Mouse (Mus musculus) hindbrain, embryonic 14.5 days (tissue): ENCODE data around the gene Col24a1. TPM values are rescaled to one million over a fixed set of nuclear protein-coding genes. Genes with fewer than 3 reads are reported as not detected.

ENCODE experiments used
- ATAC-seq: fragments of 200-750 bp; cut with Nextera tagmentation; 2 replicates; pipeline ENCODE4 v1.8.0; 2017; ENCODE audit warnings: moderate number of reproducible peaks, mild to moderate bottlenecking, moderate TSS enrichment, moderate library complexity; ENCODE audit not compliant: low FRiP score
- DNase-seq: peaks from one replicate; pipeline ENCODE4 v3.0.0-alpha.2; 2015; ENCODE audit warnings: low spot score
- H3K27ac ChIP-seq: fragments of 300-500 bp; sonication (generic); 2 replicates; pipeline ENCODE4 v1.5.1; 2014; ENCODE audit warnings: mild to moderate bottlenecking, moderate library complexity
- H3K27me3 ChIP-seq: fragments of 300-500 bp; sonication (generic); 2 replicates; pipeline ENCODE4 v1.6.1; 2014; ENCODE audit warnings: mild to moderate bottlenecking, low read length, mixed read lengths; ENCODE audit not compliant: control insufficient read depth, insufficient read depth
- H3K36me3 ChIP-seq: fragments of 300-500 bp; sonication (generic); replicated peaks from 2 replicates; pipeline ENCODE4 v1.6.1; 2014; ENCODE audit not compliant: control insufficient read depth, insufficient read depth
- H3K4me1 ChIP-seq: fragments of 300-500 bp; sonication (generic); replicated peaks from 2 replicates; pipeline ENCODE4 v1.6.1; 2014; ENCODE audit warnings: antibody characterized with exemption, low read length, mixed read lengths; ENCODE audit not compliant: control insufficient read depth, insufficient read depth
- H3K4me2 ChIP-seq: fragments of 300-500 bp; sonication (generic); replicated peaks from 2 replicates; pipeline ENCODE4 v1.6.1; 2014; ENCODE audit warnings: mild to moderate bottlenecking, moderate library complexity
- H3K4me3 ChIP-seq: fragments of 300-500 bp; sonication (generic); replicated peaks from 2 replicates; pipeline ENCODE4 v1.5.1; 2014; ENCODE audit warnings: mild to moderate bottlenecking, low read length
- H3K9ac ChIP-seq: fragments of 300-500 bp; sonication (generic); 2 replicates; pipeline ENCODE4 v1.6.1; 2014
- H3K9me3 ChIP-seq: fragments of 300-500 bp; sonication (generic); 2 replicates; pipeline ENCODE4 v1.6.1; 2016; ENCODE audit warnings: low read length; ENCODE audit not compliant: control insufficient read depth
- WGBS: fragments of 180-500 bp; shearing (Covaris S2); extraction: QIAGEN DNeasy Blood & Tissue Kit; methylation state at CpG from one replicate; pipeline ENCODE4 v1.1.7; 2014; 5-methylcytosine and 5-hydroxymethylcytosine counted together
- polyA plus RNA-seq: library from polyadenylated mRNA; unstranded; fragments of >200 nt; fragmentation: Nextera tagmentation; extraction: Ambion mirVana; gene quantifications from 2 replicates; pipeline ENCODE4 v1.2.1, GENCODE M21; 2014

The Col24a1 gene
- polyA plus RNA-seq, 1 experiment from 2014 or later, result 1.1 TPM

DNA sequence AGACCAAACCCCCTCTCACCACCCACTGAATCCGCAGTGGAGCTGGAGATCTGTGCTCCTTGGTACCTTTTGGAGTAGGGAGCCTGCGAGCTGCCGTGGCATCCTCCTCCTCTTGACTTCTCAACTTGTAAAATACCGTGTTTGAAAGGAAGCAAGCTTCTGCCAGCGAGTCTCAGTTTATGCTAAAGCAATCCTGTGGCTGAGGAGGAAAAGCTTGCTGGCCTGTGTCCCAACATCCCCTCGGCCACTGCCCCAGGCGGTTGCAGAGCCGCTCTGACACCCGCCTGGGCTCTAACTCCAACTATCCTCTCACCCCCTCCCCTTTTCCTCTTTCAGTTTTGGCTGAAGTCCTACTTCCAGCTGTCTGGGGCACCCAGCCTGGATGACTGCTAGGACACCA lies 935 bp downstream of the Col24a1 start:
- 4% methylated on average over 9 of the region's 9 CpGs for WGBS
- Histone ChIP-seq H3K27me3 (0 out of 2 replicates have a peak, but pooled peaks cover 6% of the 10 kb centered on the region), H3K36me3 (no peaks in the 10 kb centered on the region), H3K4me1 (peaks cover 12% of the 10 kb centered on the region), H3K9ac (peak overlapping the region; percentile 39), H3K27ac (no peak overlapping the region), H3K4me3 (peak overlapping the region; percentile 26), H3K9me3 (no peaks in the 10 kb centered on the region), H3K4me2 (peak overlapping the region; percentile 68)
- ATAC-seq (peak; percentile 46; the same call in 1 of the 2 replicates), DNase-seq (peak; percentile 33)

DNA sequence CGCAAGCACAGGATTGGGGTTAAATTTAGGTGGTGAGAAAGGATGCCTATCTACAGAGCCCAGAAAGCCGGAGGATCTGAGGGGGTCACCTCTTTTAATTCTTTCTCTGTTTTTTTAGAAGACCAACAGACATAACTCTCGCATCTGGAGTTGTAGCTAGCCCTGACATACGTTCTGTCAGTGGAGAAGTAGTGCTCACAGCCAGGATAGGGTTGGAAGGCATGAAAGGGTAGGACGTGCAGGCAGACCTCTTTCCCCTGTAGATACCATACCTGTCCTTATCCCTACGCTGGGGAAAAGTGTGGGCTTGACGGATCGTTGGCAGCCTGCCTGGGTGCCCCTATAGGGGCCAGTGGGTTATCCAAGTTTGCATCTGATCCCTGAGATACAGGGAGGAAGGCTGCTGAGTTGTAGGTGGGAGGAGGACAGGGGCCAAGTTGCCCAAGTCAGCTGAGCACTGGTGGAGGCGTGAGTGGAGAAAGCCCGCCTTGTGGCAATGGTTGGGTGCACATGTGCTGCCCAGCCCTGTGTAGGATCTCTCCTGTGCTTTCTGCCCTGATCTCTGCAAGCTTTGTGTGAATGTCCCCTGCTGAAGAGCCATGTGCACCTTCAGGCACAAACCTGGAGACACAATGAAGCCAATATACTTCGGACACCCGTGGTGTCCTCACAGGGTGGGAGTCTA lies 1.5 kb downstream of the Col24a1 start:
- Histone ChIP-seq H3K36me3 (no peaks in the 10 kb centered on the region), H3K4me1 (peaks cover 12% of the 10 kb centered on the region), H3K27ac (no peak overlapping the region), H3K4me3 (peak overlapping the region; percentile 26; the same call in 1 of the 2 replicates), H3K27me3 (0 out of 2 replicates have a peak, but pooled peaks cover 6% of the 10 kb centered on the region), H3K9me3 (no peaks in the 10 kb centered on the region), H3K4me2 (peak overlapping the region; percentile 68), H3K9ac (peak overlapping the region; percentile 39; the same call in 1 of the 2 replicates)
- DNase-seq, result no peak
- WGBS, result 73% methylated on average over 12 of the region's 12 CpGs
- ATAC-seq, result no peak

DNA sequence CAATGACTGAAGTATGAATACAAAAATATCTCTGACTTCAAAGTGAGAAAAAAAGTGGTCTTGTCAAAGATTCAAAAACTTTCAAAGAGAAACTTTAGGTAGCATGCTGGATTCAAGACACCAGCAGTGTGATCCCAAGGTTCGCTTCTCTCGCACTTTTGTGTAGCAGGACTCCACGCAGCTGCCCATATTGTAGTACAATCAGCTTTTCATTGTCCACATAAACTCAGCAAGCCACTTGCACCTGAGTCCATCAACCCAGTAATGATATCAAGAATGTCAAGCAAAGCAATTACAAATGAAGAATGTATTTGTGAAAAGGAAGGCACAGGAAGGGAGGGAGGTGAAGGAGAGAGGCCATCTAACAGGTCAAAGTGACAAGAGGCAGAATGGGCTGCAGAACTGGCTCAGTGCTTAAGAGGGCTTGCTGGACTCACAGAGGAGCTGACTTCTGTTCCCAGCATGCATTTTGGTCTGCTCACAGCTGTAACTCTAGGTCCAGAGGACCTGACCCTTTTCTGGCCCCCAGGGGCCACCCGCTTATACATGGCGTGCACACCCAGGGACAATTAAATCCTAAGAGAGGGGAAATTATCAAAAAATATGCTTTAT lies 7.8 kb downstream of the Col24a1 start:
- no peak overlapping the region for H3K4me2 ChIP-seq
- H3K36me3 ChIP-seq, result no peaks in the 10 kb centered on the region
- no peak overlapping the region for H3K4me3 ChIP-seq
- H3K9me3 ChIP-seq, result no peaks in the 10 kb centered on the region
- no peak overlapping the region for H3K27ac ChIP-seq
- no peaks in the 10 kb centered on the region for H3K27me3 ChIP-seq
- H3K9ac ChIP-seq, result no peak overlapping the region
- no peaks in the 10 kb centered on the region for H3K4me1 ChIP-seq
- ATAC-seq (no peak), DNase-seq (no peak)
- 73% methylated on average over 5 of the region's 5 CpGs for WGBS

DNA sequence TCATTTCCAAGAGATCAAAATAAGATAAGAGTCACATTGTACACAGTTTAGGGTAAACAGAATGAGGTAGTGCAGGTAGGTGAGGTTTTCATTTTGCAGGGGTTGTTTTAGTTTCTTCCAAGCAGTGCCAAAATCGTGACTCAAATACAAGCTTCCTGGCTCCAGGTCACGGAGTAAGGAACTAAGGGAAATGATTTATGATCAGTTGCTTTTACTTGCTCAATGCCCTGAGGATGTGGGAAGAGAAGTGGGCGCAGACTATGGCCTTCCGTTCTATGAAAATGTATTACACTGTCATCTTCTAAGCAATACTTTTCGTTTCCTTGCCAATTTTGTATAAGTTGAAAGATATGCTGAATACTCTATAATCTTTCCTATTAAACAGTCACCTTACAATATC lies 13.0 kb downstream of the Col24a1 start:
- Histone ChIP-seq H3K9ac (no peak overlapping the region), H3K4me1 (no peaks in the 10 kb centered on the region), H3K27me3 (no peaks in the 10 kb centered on the region), H3K27ac (no peak overlapping the region), H3K4me2 (no peak overlapping the region), H3K36me3 (no peaks in the 10 kb centered on the region), H3K9me3 (no peaks in the 10 kb centered on the region), H3K4me3 (no peak overlapping the region)
- no peak for DNase-seq
- ATAC-seq, result no peak
- 88% methylated on average over 5 of the region's 5 CpGs for WGBS

- H3K4me3 ChIP-seq, result no peak overlapping the region
- 87% methylated on average over 3 of the region's 3 CpGs for WGBS
- H3K9ac ChIP-seq, result no peak overlapping the region
- H3K4me1 ChIP-seq, result no peaks in the 10 kb centered on the region
- no peaks in the 10 kb centered on the region for H3K9me3 ChIP-seq
- H3K27ac ChIP-seq, result no peak overlapping the region
- H3K4me2 ChIP-seq, result no peak overlapping the region
- no peak for DNase-seq
- ATAC-seq, result no peak
- no peaks in the 10 kb centered on the region for H3K36me3 ChIP-seq
- no peaks in the 10 kb centered on the region for H3K27me3 ChIP-seq
Measured at GRCm38 (mm10) chr3:145307209-145307608, 14.9 kb downstream of the Col24a1 start.

- no peaks in the 10 kb centered on the region for H3K9me3 ChIP-seq
- ATAC-seq, result no peak
- no peak overlapping the region for H3K4me2 ChIP-seq
- H3K36me3 ChIP-seq, result no peaks in the 10 kb centered on the region
- no peaks in the 10 kb centered on the region for H3K4me1 ChIP-seq
- no peaks in the 10 kb centered on the region for H3K27me3 ChIP-seq
- DNase-seq, result no peak
- no peak overlapping the region for H3K9ac ChIP-seq
- H3K27ac ChIP-seq, result no peak overlapping the region
- H3K4me3 ChIP-seq, result no peak overlapping the region
- WGBS, result 70% methylated on average over 14 of the region's 14 CpGs
Measured at GRCm38 (mm10) chr3:145320587-145321274, 28.5 kb downstream of the Col24a1 start.

GRCm38 (mm10) chr3:145325402-145325801 lies 33.1 kb downstream of the Col24a1 start:
- no peaks in the 10 kb centered on the region for H3K27me3 ChIP-seq
- H3K9me3 ChIP-seq, result no peaks in the 10 kb centered on the region
- no peak overlapping the region for H3K27ac ChIP-seq
- no peak for DNase-seq
- H3K4me1 ChIP-seq, result no peaks in the 10 kb centered on the region
- 91% methylated on average over 3 of the region's 3 CpGs for WGBS
- H3K36me3 ChIP-seq, result no peaks in the 10 kb centered on the region
- H3K9ac ChIP-seq, result no peak overlapping the region
- H3K4me2 ChIP-seq, result no peak overlapping the region
- no peak for ATAC-seq
- no peak overlapping the region for H3K4me3 ChIP-seq

DNA sequence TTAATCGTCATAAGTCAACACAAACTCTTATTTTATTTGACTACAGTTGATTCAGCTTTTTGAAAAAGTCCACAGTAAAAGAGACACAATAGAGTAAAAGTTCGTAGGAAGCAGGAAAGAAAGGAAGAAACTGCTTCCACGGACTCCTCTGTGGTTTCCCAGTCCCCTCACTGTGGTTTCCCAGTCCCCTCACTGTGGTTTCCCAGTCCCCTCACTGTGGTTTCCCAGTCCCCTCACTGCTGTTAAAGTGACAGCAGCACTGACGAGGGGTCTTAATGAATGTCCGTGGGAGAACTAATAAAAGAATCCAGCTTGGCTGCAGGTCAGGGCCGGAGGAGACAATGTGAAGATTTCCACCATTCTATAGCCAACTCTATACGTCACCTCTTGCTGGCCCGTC lies 39.4 kb downstream of the Col24a1 start:
- no peak overlapping the region for H3K27ac ChIP-seq
- H3K4me3 ChIP-seq, result no peak overlapping the region
- H3K27me3 ChIP-seq, result no peaks in the 10 kb centered on the region
- no peak for DNase-seq
- H3K4me2 ChIP-seq, result no peak overlapping the region
- no peaks in the 10 kb centered on the region for H3K9me3 ChIP-seq
- ATAC-seq, result no peak
- no peaks in the 10 kb centered on the region for H3K36me3 ChIP-seq
- no peaks in the 10 kb centered on the region for H3K4me1 ChIP-seq
- 70% methylated on average over 8 of the region's 8 CpGs for WGBS
- no peak overlapping the region for H3K9ac ChIP-seq

DNA sequence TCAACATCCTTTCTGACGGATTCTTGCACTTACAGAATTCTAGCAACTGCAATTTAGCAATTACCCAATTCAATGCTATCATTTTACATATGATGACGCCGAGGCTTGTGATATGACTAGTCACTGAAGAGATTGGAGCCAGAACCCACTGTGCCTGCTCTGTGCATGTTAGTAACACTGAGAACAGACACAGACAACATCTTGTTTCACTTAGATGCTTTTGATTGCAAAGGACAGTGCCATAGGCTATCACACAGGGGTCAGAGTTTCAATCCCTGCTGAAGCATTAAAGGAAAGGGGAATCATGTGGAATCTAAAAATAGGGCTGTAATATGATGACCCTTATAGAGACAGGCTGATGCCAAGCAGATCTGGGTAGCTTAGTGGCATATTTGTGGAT lies 41.8 kb downstream of the Col24a1 start:
- 91% methylated on average over 3 of the region's 3 CpGs for WGBS
- ATAC-seq, result no peak

More for the DNA sequence above, 41.8 kb downstream of the Col24a1 start:
- Histone ChIP-seq H3K4me1 (no peaks in the 10 kb centered on the region), H3K4me2 (no peak overlapping the region), H3K9ac (no peak overlapping the region), H3K9me3 (no peaks in the 10 kb centered on the region), H3K27me3 (no peaks in the 10 kb centered on the region), H3K27ac (no peak overlapping the region), H3K4me3 (no peak overlapping the region), H3K36me3 (no peaks in the 10 kb centered on the region)
- no peak for DNase-seq
